In genomic region chr13:13784420-13784936, GRCm38 (mm10) we compare ENCODE assay signal across 7 mouse cellular contexts. TPM values are rescaled to one million over a fixed set of nuclear protein-coding genes. Genes with fewer than 3 reads are reported as not detected.
DNase-seq lines count a peak whose midpoint lies in the region; ATAC-seq and TF ChIP-seq lines count a peak whose summit lies in the region.

No protein-coding gene starts in this region.

- no peak for TF ChIP-seq POLR2A in lung, adult 2 months (IDR thresholded peaks at IDR 0.05; ENCODE audit: borderline replicate concordance, extremely low read depth, low read depth, low read length)

- H3K27me3 ChIP-seq in midbrain, embryonic 12.5 days = peaks cover 47% of the 10 kb centered on the region

- H3K4me1 ChIP-seq in lung, adult 2 months (ENCODE audit: control insufficient read depth, insufficient read depth, low read length) = peaks cover 3% of the 10 kb centered on the region; the same call in 1 of the 2 replicates
- H3K4me1 ChIP-seq in midbrain, embryonic 12.5 days = peaks cover 17% of the 10 kb centered on the region

- H3K9ac ChIP-seq in midbrain, embryonic 12.5 days (replicated peaks) = peak overlapping the region; percentile 49; the same call in 1 of the 2 replicates

- peak overlapping the region; percentile 90 for H3K4me2 ChIP-seq in midbrain, embryonic 12.5 days (replicated peaks)

- DNase-seq in lung, adult 2 months = peak; percentile 8
- no peak for DNase-seq in lung, postnatal 10 days
- peak; percentile 54 for DNase-seq in embryo, embryonic 11 days
- peak; percentile 5 to 8 for DNase-seq in heart, postnatal 14 days
- DNase-seq in spleen, adult 18-20 months = no peak
- no peak for DNase-seq in left cerebral cortex, adult 8-10 months (ENCODE audit: low spot score in 2 of 2)

- peak; percentile 61 for ATAC-seq in midbrain, embryonic 12.5 days (ENCODE audit: low FRiP score, low read depth)

- no peak for TF ChIP-seq CTCF in lung, adult 2 months (IDR thresholded peaks at IDR 0.05; ENCODE audit: insufficient read depth, low read length)

- under 1% methylated on average over 58 of the region's 59 CpGs for WGBS in lung, adult 2 months
- WGBS in midbrain, embryonic 12.5 days = under 1% methylated on average over 43 of the region's 59 CpGs

- no peak overlapping the region for H3K27ac ChIP-seq in midbrain, embryonic 12.5 days (replicated peaks)

- intact Hi-C loops in heart, postnatal 14 days (cut with DNase I) = no loop called here

- H3K9me3 ChIP-seq in midbrain, embryonic 12.5 days = no peaks in the 10 kb centered on the region

- H3K36me3 ChIP-seq in midbrain, embryonic 12.5 days = no peaks in the 10 kb centered on the region

- peak overlapping the region; percentile 28 for H3K4me3 ChIP-seq in lung, adult 2 months (replicated peaks; ENCODE audit: extremely low read depth, low read depth, low read length)
- peak overlapping the region; percentile 60 for H3K4me3 ChIP-seq in midbrain, embryonic 12.5 days

RNA-seq across cellular contexts. Expression of gene Gng4, which starts 0.6 kb away (rescaled TPM):
- polyA plus RNA-seq in lung, adult 2 months (2012; rRNA removed) = 0.45 and 1.8 TPM in 2 replicates
- total RNA-seq in heart, postnatal 14 days (2021) = under 1 TPM; 0.19 to 0.27 TPM
- polyA plus RNA-seq in midbrain, embryonic 12.5 days (2016; fragmentation: Nextera tagmentation; extraction: Ambion mirVana) = 4.0 and 4.2 TPM in 2 replicates
- total RNA-seq in left cerebral cortex, adult 8-10 months (2022) = 10 to 100 TPM; 36.5 to 53.6 (median 42.8) TPM

Comparison
In these comparisons a context has a peak if more than half of its experiments do, and no peak if none do; other contexts are left out.
1. DNase-seq: peak in lung, adult 2 months (single experiment), embryo, embryonic 11 days (single experiment) and heart, postnatal 14 days (2 of 2); none in lung, postnatal 10 days (single experiment), spleen, adult 18-20 months (0 of 2) and left cerebral cortex, adult 8-10 months (0 of 2).
2. RNA of gene Gng4, which starts 0.6 kb away (total RNA-seq): 36.5 to 53.6 TPM in left cerebral cortex, adult 8-10 months; 0.19 to 0.27 TPM in heart, postnatal 14 days; every median in the first group is over 10 times any median in the second.